Mouse (Mus musculus) right cerebral cortex, postnatal 25 days (tissue): ENCODE results near the gene Cript.
"Not testable (repeated sequence)": the region's sequence is repeated elsewhere in the genome, so short reads cannot be mapped to it uniquely, and the experiment has no call there.

Source experiments
- DNase-seq: peaks from one replicate; pipeline ENCODE4 v3.0.0; 2022

Cript gene

GRCm38 (mm10) chr17:87050469-87051175, 25.3 kb downstream of the Cript start:
- DNase-seq: peak; percentile 26

GRCm38 (mm10) chr17:87051652-87052051, 26.3 kb downstream of the Cript start:
- DNase-seq: no peak

- DNase-seq: no peak
Measured at GRCm38 (mm10) chr17:87052432-87052831, 27.1 kb downstream of the Cript start.

GRCm38 (mm10) chr17:87053921-87054320, 28.6 kb downstream of the Cript start:
- no peak for DNase-seq

- DNase-seq: peak; percentile 38
Measured at GRCm38 (mm10) chr17:87055051-87055459, 29.7 kb downstream of the Cript start.

GRCm38 (mm10) chr17:87055663-87056062, 30.3 kb downstream of the Cript start:
- DNase-seq: no peak

GRCm38 (mm10) chr17:87056761-87057160, 31.4 kb downstream of the Cript start:
- no peak for DNase-seq

- no peak for DNase-seq
Measured at GRCm38 (mm10) chr17:87057486-87058266, 32.3 kb downstream of the Cript start.

GRCm38 (mm10) chr17:87062639-87063038, 37.3 kb downstream of the Cript start:
- no peak for DNase-seq

- no peak for DNase-seq
Measured at GRCm38 (mm10) chr17:87063461-87063860, 38.1 kb downstream of the Cript start.

- no peak for DNase-seq
Measured at GRCm38 (mm10) chr17:87063969-87064368, 38.6 kb downstream of the Cript start.

GRCm38 (mm10) chr17:87068997-87069396, 43.6 kb downstream of the Cript start:
- DNase-seq: no peak

- DNase-seq: not testable (repeated sequence)
Measured at GRCm38 (mm10) chr17:87072183-87072582, 46.8 kb downstream of the Cript start.

GRCm38 (mm10) chr17:87072766-87073440, 47.6 kb downstream of the Cript start:
- no peak for DNase-seq

- DNase-seq: no peak
Measured at GRCm38 (mm10) chr17:87073470-87073869, 48.1 kb downstream of the Cript start.

- DNase-seq: not testable (repeated sequence)
Measured at GRCm38 (mm10) chr17:87078217-87078616, 52.9 kb downstream of the Cript start.

GRCm38 (mm10) chr17:87080724-87081123, 55.4 kb downstream of the Cript start:
- no peak for DNase-seq

- DNase-seq: no peak
Measured at GRCm38 (mm10) chr17:87082547-87082946, 57.2 kb downstream of the Cript start.

- DNase-seq: no peak
Measured at GRCm38 (mm10) chr17:87083671-87084070, 58.3 kb downstream of the Cript start.
